19 mouse cellular contexts compared by ENCODE assay signal in the genomic region with DNA sequence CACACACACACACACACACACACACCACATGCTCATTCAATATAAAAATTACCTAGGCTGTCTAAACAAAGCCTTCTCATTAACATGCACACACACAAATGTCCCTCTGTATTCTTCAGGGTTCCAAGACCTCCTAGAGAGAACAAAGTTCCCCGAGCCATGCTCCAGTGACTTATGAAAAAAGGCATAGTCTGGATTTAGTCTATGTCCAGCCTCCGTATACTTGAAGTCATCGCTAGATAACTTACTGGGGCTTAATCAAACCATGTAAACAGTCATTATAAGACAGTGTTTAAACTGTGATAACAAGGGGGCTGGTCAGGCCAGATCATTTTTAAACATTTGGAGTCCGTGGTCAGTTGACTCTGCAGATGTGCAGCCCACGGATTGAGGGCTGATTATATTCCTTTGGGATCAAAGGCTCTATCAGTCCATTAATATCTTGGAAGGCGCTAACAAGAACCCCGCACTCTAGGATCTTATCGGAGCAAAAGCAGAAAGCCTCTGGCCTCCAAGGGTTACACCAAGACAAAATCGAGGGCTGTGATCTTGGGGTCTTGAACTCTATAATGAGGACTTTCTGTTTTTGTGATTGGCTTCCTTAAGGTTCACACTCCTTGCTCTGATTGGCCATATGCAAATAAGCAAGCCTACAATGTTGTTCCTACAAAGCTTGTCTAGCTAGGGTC.
"Had no signal": no experiment of that assay in that cellular context is flagged by ENCODE, and none has a peak within 500 bp of the region (broad histone marks: within the 10 kb centered on the region; RNA-seq: fewer than 3 reads in every experiment).

No protein-coding gene starts in this region.

- H3K36me3 ChIP-seq: hindbrain, embryonic 15.5 days; limb, embryonic 10.5 days; limb, embryonic 13.5 days; liver, embryonic 12.5 days; liver, embryonic 15.5 days; neural tube, embryonic 12.5 days; neural tube, embryonic 15.5 days had no signal

- H3K9me3 ChIP-seq: hindbrain, embryonic 15.5 days; limb, embryonic 10.5 days; limb, embryonic 13.5 days; liver, embryonic 12.5 days; liver, embryonic 15.5 days; megakaryocyte, embryonic 14.5 days; neural tube, embryonic 12.5 days; neural tube, embryonic 15.5 days had no signal

- H3K27me3 ChIP-seq: hindbrain, embryonic 15.5 days; limb, embryonic 13.5 days; liver, embryonic 12.5 days; liver, embryonic 15.5 days; neural tube, embryonic 12.5 days; neural tube, embryonic 15.5 days had no signal

- DNase-seq: layer of hippocampus, adult 9-11 months; liver; lung, postnatal 36 days; midbrain, embryonic 14.5 days; right cerebral cortex, adult 18-20 months; right cerebral cortex, postnatal 14 days; right cerebral cortex, postnatal 4 days; thymus, postnatal 25 days had no signal

- H3K4me3 ChIP-seq: hindbrain, embryonic 15.5 days; layer of hippocampus, adult 2 months; limb, embryonic 10.5 days; limb, embryonic 13.5 days; liver, embryonic 12.5 days; liver, embryonic 15.5 days; megakaryocyte, embryonic 14.5 days; neural tube, embryonic 12.5 days; neural tube, embryonic 15.5 days had no signal

- ATAC-seq: intestine, postnatal 0 days; liver, embryonic 12.5 days had no signal

- H3K27ac ChIP-seq: hindbrain, embryonic 15.5 days; layer of hippocampus, adult 2 months; limb, embryonic 10.5 days; limb, embryonic 13.5 days; liver, embryonic 12.5 days; liver, embryonic 15.5 days; neural tube, embryonic 12.5 days; neural tube, embryonic 15.5 days had no signal

- H3K4me2 ChIP-seq: hindbrain, embryonic 15.5 days; limb, embryonic 13.5 days; liver, embryonic 12.5 days; liver, embryonic 15.5 days; midbrain, embryonic 11.5 days; neural tube, embryonic 12.5 days; neural tube, embryonic 15.5 days had no signal

- H3K9ac ChIP-seq: hindbrain, embryonic 15.5 days; limb, embryonic 13.5 days; liver, embryonic 12.5 days; liver, embryonic 15.5 days; neural tube, embryonic 12.5 days; neural tube, embryonic 15.5 days had no signal

- H3K4me1 ChIP-seq: hindbrain, embryonic 15.5 days; limb, embryonic 13.5 days; liver, embryonic 12.5 days; liver, embryonic 15.5 days; megakaryocyte, embryonic 14.5 days; neural tube, embryonic 12.5 days; neural tube, embryonic 15.5 days had no signal
